Mouse (Mus musculus): ENCODE measurements around the gene Usp22. TPM values are rescaled to one million over a fixed set of nuclear protein-coding genes. Genes with fewer than 3 reads are reported as not detected.
"Not testable (repeated sequence)": the region's sequence is repeated elsewhere in the genome, so short reads cannot be mapped to it uniquely, and the experiment has no call there.

Usp22 gene
- polyA plus RNA-seq, 1 experiment from 2014 or later: 91.7 TPM

DNA sequence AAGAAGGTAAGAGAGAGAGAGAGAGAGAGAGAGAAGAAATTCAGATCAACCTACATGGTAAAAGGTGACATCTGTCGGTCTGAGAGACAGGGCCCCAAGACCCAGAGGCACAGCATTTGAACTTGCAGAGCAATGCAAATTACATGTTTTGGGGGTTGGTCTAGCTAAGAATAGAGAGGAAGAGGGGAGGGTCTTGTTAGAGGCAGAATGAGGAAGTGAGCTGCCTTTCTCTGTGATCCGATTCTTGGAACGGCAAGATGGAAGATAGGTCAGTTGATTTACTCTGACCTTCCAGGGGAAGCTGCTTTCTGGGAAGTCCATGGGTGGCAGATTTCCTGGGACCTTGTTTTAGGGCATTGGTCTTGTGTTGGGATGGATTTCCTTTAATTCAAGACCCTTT is 32.6 kb downstream of the Usp22 start:
- Histone ChIP-seq H3K4me2 (ENCODE audit: low read depth, low read length) (no peak overlapping the region), H3K9ac (ENCODE audit: low read length) (no peak overlapping the region), H3K36me3 (ENCODE audit: control insufficient read depth, insufficient read depth, low read length) (no peaks in the 10 kb centered on the region), H3K4me1 (ENCODE audit: control insufficient read depth, insufficient read depth, low read length) (peaks cover 4% of the 10 kb centered on the region; the same call in 1 of the 2 replicates), H3K4me3 (replicated peaks; ENCODE audit: low read length) (no peak overlapping the region), H3K27me3 (ENCODE audit: control insufficient read depth, insufficient read depth, low read length) (no peaks in the 10 kb centered on the region), H3K9me3 (replicated peaks; ENCODE audit: control insufficient read depth, low read length) (no peaks in the 10 kb centered on the region), H3K27ac (ENCODE audit: low read length) (no peak overlapping the region)
- 43% methylated on average over 3 of the region's 3 CpGs for WGBS
- ATAC-seq (ENCODE audit: insufficient read depth, low FRiP score): no peak

DNA sequence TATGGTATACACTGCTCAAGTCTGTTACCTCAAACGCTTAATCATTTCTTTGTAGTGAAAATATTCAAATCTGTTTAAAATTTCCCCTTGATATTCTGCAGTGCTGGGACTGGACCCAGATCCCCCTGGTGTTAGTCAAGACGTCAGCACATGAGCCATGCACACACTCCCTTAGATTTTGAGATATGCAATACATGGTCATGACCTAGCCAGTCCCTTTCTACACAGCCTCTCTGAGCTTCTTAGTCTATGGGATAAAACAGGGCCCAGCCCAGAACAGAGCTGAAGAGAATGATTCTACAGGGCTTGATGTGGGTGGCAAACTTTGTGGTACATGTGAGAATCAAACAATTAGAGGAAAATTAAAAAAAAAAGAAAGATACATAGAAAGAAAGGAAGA is 33.2 kb downstream of the Usp22 start:
- Histone ChIP-seq H3K27ac (ENCODE audit: low read length) (no peak overlapping the region), H3K4me2 (ENCODE audit: low read depth, low read length) (no peak overlapping the region), H3K4me1 (ENCODE audit: control insufficient read depth, insufficient read depth, low read length) (no peaks in the 10 kb centered on the region), H3K9ac (ENCODE audit: low read length) (no peak overlapping the region), H3K9me3 (replicated peaks; ENCODE audit: control insufficient read depth, low read length) (no peaks in the 10 kb centered on the region), H3K4me3 (replicated peaks; ENCODE audit: low read length) (no peak overlapping the region), H3K27me3 (ENCODE audit: control insufficient read depth, insufficient read depth, low read length) (no peaks in the 10 kb centered on the region), H3K36me3 (ENCODE audit: control insufficient read depth, insufficient read depth, low read length) (no peaks in the 10 kb centered on the region)
- ATAC-seq (ENCODE audit: insufficient read depth, low FRiP score): no peak
- 52% methylated on average over 2 of the region's 2 CpGs for WGBS

DNA sequence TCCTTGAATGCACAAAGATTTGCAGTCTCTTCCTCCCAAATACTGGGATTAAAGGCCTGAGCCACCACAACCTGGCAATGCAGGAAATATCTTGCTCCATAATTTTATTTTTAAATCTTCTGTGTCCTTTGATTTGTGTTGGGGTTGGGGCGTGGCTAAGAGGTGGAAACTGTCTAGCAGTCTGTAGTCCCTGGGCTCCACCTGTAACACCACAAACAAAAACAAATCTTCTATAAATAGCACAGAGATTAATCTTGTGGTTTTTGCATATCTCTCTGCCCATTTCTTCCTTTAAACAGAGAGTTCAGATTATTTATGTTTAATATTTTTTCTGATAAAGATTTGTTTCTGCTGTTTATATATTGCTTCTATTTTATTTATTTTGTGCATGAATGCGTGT is 41.9 kb downstream of the Usp22 start:
- no peaks in the 10 kb centered on the region for H3K36me3 ChIP-seq (ENCODE audit: control insufficient read depth, insufficient read depth, low read length)
- no peak for ATAC-seq (ENCODE audit: insufficient read depth, low FRiP score)
- no peaks in the 10 kb centered on the region for H3K27me3 ChIP-seq (ENCODE audit: control insufficient read depth, insufficient read depth, low read length)
- no peak overlapping the region for H3K4me2 ChIP-seq (ENCODE audit: low read depth, low read length)
- WGBS: 70% methylated on average over 2 of the region's 2 CpGs
- no peak overlapping the region for H3K4me3 ChIP-seq (replicated peaks; ENCODE audit: low read length)
- no peaks in the 10 kb centered on the region for H3K4me1 ChIP-seq (ENCODE audit: control insufficient read depth, insufficient read depth, low read length)
- H3K27ac ChIP-seq (ENCODE audit: low read length): no peak overlapping the region
- H3K9ac ChIP-seq (ENCODE audit: low read length): no peak overlapping the region
- no peaks in the 10 kb centered on the region for H3K9me3 ChIP-seq (replicated peaks; ENCODE audit: control insufficient read depth, low read length)

DNA sequence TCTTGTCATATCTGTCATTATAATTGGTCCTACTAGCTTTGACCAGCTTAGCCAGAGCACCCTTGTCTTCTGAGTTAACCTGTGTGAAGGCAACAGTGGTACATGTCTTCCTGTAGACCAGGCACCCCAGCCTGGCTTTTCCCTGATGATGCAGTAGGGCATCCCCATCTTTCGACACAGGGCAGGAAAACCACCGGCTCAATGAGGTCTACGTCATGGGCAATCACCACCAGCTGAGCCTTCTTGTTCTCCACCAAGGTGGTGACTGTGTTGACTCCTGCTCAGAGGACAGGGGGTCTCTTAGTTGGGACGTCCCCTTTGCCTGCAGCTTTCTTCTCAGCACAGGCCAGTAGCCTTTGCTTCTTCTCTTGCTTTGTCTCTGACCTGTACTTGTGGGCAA is 44.2 kb downstream of the Usp22 start:
- H3K27me3 ChIP-seq (ENCODE audit: control insufficient read depth, insufficient read depth, low read length); H3K36me3 ChIP-seq (ENCODE audit: control insufficient read depth, insufficient read depth, low read length); ATAC-seq (ENCODE audit: insufficient read depth, low FRiP score); H3K9ac ChIP-seq (ENCODE audit: low read length); H3K4me1 ChIP-seq (ENCODE audit: control insufficient read depth, insufficient read depth, low read length); H3K4me2 ChIP-seq (ENCODE audit: low read depth, low read length); H3K9me3 ChIP-seq (replicated peaks; ENCODE audit: control insufficient read depth, low read length); H3K27ac ChIP-seq (ENCODE audit: low read length); H3K4me3 ChIP-seq (replicated peaks; ENCODE audit: low read length): not testable (repeated sequence)
- 80% methylated on average over 4 of the region's 4 CpGs for WGBS

DNA sequence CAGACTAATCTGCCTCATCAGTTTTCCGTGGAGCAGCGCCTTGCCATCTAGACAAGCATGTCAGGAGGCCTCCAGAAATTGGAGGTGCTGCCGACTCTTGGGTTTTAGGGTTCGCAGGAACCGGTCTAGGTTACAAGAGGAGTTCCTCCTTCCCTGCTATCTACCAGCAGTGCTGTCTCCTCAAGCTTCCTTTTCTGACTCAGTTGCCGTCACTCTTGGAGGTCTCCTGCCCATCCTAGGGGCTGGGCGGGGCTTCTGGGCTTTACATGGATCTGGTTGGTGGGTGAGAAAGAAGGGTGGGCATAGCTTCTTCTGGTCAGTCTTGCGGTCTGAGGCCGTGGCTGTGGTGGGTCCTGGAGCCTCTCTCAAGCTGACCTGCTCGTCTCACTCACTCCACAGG is 45.5 kb downstream of the Usp22 start:
- Histone ChIP-seq H3K36me3 (ENCODE audit: control insufficient read depth, insufficient read depth, low read length) (no peaks in the 10 kb centered on the region), H3K27me3 (ENCODE audit: control insufficient read depth, insufficient read depth, low read length) (no peaks in the 10 kb centered on the region), H3K9ac (ENCODE audit: low read length) (no peak overlapping the region), H3K4me3 (replicated peaks; ENCODE audit: low read length) (no peak overlapping the region), H3K4me1 (ENCODE audit: control insufficient read depth, insufficient read depth, low read length) (no peaks in the 10 kb centered on the region), H3K27ac (ENCODE audit: low read length) (no peak overlapping the region), H3K9me3 (replicated peaks; ENCODE audit: control insufficient read depth, low read length) (no peaks in the 10 kb centered on the region), H3K4me2 (ENCODE audit: low read depth, low read length) (no peak overlapping the region)
- no peak for ATAC-seq (ENCODE audit: insufficient read depth, low FRiP score)
- 48% methylated on average over 10 of the region's 10 CpGs for WGBS

DNA sequence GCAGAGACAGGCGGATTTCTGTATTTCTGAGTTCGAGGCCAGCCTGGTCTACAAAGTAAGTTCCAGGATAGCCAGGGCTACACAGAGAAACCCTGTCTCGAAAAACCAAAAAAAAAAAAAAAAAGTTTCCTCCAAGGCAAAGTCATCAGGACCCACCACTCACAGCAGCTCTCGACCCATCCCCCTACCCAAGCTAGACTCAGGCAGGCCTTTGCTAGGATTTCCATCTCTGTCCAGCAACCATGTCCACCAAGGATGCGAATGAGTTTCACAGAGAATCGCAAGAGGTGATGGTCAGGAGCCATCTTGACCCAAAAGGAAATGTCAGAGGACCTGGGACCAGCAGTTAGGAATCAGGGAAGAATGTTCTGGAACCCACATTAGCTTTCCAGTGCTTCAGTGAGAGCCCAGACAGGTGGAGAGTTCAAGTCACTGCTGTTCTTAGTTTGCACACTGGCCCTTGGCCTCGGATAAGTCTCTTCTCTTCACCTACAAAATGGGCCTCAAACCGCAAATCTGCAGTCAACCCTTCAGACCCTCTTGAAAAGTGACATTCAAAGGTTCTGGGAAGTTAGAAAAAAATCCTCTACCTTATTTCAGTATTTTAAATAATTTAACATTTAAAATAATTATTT is 47.3 kb downstream of the Usp22 start:
- Histone ChIP-seq H3K4me2 (ENCODE audit: low read depth, low read length) (no peak overlapping the region), H3K27me3 (ENCODE audit: control insufficient read depth, insufficient read depth, low read length) (no peaks in the 10 kb centered on the region), H3K9me3 (replicated peaks; ENCODE audit: control insufficient read depth, low read length) (no peaks in the 10 kb centered on the region), H3K9ac (ENCODE audit: low read length) (no peak overlapping the region), H3K4me3 (replicated peaks; ENCODE audit: low read length) (no peak overlapping the region), H3K4me1 (ENCODE audit: control insufficient read depth, insufficient read depth, low read length) (no peaks in the 10 kb centered on the region), H3K27ac (ENCODE audit: low read length) (no peak overlapping the region), H3K36me3 (ENCODE audit: control insufficient read depth, insufficient read depth, low read length) (no peaks in the 10 kb centered on the region)
- ATAC-seq (ENCODE audit: insufficient read depth, low FRiP score): no peak
- WGBS: 90% methylated on average over 8 of the region's 8 CpGs

DNA sequence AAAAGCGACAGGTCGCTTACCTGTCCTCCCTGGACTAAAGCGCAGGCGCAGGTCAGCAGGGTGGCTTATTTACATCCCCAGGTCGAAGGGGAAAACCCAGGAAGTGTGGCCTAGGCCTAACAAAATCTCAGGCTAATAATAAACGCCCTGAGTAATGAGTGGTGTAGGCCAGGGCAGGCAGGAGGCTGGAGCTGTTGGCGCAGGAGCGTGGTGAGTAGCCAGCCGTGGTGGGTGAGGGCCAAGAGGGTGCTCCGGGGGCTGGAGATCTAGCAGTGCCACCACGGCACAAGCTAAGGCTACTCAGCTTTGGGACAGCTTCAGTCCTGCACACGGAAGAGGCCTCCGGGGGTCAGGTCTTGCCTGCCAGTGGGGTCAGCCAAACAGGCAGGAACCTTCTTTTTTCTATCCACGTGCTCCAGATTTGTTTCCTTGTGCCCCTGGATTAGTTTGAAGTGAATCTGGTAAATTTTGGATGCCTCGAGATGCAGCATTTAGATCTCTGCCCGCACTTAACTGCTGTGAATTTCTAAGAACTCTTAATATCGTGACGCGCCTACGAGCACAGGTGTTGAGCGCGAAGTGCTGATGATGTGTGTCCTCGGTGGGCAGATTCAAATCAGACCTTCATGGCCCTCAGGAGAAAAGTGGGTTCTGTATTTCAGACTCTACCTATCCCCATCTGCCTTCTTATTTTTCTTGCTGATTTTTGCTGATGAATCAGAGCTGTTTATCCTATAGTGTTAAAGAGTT is 48.1 kb downstream of the Usp22 start, which contains the start of gene Tnfrsf13b:
Gene Tnfrsf13b, plus strand, starts transcription at position 150 of the 750 bp plus-strand sequence.
- Histone ChIP-seq H3K4me1 (ENCODE audit: control insufficient read depth, insufficient read depth, low read length) (no peaks in the 10 kb centered on the region), H3K9me3 (replicated peaks; ENCODE audit: control insufficient read depth, low read length) (no peaks in the 10 kb centered on the region), H3K9ac (ENCODE audit: low read length) (no peak within 1 kb of the TSS), H3K4me2 (ENCODE audit: low read depth, low read length) (no peak within 1 kb of the TSS), H3K27me3 (ENCODE audit: control insufficient read depth, insufficient read depth, low read length) (no peaks in the 10 kb centered on the region), H3K27ac (ENCODE audit: low read length) (no peak within 1 kb of the TSS), H3K36me3 (ENCODE audit: control insufficient read depth, insufficient read depth, low read length) (no peaks in the 10 kb centered on the region), H3K4me3 (replicated peaks; ENCODE audit: low read length) (no peak within 1 kb of the TSS)
- no peak for ATAC-seq (ENCODE audit: insufficient read depth, low FRiP score)
- 84% methylated on average over 23 of the region's 23 CpGs for WGBS

DNA sequence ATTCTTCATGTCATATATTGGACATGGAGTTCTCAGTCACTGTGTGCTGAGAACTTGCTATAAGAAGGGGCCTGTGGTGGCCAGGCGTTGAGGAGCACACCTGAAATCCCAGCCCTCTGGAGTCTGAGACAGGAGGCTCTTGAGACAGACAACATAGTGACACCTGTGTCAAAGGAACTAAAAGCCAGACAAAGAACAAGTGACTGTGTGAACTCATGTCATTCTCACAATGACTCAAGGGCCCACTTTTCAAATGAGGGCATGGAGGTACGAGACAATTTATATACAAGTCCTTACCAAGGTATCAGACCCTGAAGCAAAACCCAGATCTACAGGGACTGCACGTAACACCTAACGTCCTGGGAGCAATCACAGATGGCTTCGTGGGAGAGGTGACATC is 48.9 kb downstream of the Usp22 start:
- Histone ChIP-seq H3K27ac (ENCODE audit: low read length) (no peak overlapping the region), H3K9ac (ENCODE audit: low read length) (no peak overlapping the region), H3K4me1 (ENCODE audit: control insufficient read depth, insufficient read depth, low read length) (no peaks in the 10 kb centered on the region), H3K27me3 (ENCODE audit: control insufficient read depth, insufficient read depth, low read length) (no peaks in the 10 kb centered on the region), H3K4me2 (ENCODE audit: low read depth, low read length) (no peak overlapping the region), H3K9me3 (replicated peaks; ENCODE audit: control insufficient read depth, low read length) (no peaks in the 10 kb centered on the region), H3K4me3 (replicated peaks; ENCODE audit: low read length) (no peak overlapping the region), H3K36me3 (ENCODE audit: control insufficient read depth, insufficient read depth, low read length) (no peaks in the 10 kb centered on the region)
- WGBS: 80% methylated on average over 5 of the region's 5 CpGs
- no peak for ATAC-seq (ENCODE audit: insufficient read depth, low FRiP score)

DNA sequence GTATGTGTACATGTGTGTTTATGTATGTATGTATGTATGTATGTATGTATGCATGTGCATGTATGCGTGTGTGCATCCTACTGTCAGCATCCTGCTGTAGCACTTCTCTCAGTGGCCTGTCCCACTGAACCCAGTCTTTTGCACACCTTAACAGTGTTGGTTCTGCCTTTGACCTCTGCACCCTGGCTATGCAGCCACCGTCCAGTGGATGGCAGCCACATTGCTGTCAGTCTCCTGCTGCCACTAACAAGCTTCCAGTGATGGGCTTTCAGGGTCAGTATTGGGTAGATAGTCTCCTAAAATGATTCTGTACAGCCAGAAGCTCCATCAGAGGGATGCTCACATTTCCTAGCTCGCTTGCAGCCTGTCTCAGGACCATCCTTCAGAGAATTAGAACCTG is 51.0 kb downstream of the Usp22 start:
- H3K9ac ChIP-seq (ENCODE audit: low read length): no peak overlapping the region
- 67% methylated on average over 3 of the region's 3 CpGs for WGBS

More for the DNA sequence above, 51.0 kb downstream of the Usp22 start:
- Histone ChIP-seq H3K4me2 (ENCODE audit: low read depth, low read length) (no peak overlapping the region), H3K4me1 (ENCODE audit: control insufficient read depth, insufficient read depth, low read length) (no peaks in the 10 kb centered on the region), H3K27ac (ENCODE audit: low read length) (no peak overlapping the region), H3K4me3 (replicated peaks; ENCODE audit: low read length) (no peak overlapping the region), H3K27me3 (ENCODE audit: control insufficient read depth, insufficient read depth, low read length) (no peaks in the 10 kb centered on the region), H3K36me3 (ENCODE audit: control insufficient read depth, insufficient read depth, low read length) (no peaks in the 10 kb centered on the region), H3K9me3 (replicated peaks; ENCODE audit: control insufficient read depth, low read length) (no peaks in the 10 kb centered on the region)
- ATAC-seq (ENCODE audit: insufficient read depth, low FRiP score): no peak

Data from stomach, embryonic 16.5 days (tissue).